Mouse (Mus musculus) thymus, postnatal 25 days (tissue): ENCODE data around the gene Rap1gds1.

Source experiments
- DNase-seq: peaks from one replicate; pipeline ENCODE4 v3.0.0; 2022

Gene Rap1gds1

DNA sequence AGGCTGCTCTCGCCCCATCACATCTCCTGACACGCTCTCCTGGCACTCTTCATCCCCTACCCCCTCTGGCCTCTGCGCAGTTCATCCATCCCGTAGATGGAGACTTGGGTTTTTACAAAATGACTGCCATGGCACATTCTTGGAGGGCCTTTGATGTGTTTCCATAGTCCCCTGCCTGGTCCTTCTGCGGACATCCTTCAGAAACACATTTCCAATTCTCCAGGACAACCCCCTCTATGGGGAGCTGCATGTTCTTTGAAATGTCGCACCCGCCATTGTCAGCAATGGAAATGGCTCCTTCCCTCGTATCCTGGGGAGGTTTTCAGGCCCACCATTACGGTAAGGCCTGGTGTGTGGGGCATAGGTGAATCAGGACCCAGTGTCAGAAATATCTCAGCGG is 198.6 kb downstream of the Rap1gds1 start:
- peak; percentile 39 for DNase-seq

DNA sequence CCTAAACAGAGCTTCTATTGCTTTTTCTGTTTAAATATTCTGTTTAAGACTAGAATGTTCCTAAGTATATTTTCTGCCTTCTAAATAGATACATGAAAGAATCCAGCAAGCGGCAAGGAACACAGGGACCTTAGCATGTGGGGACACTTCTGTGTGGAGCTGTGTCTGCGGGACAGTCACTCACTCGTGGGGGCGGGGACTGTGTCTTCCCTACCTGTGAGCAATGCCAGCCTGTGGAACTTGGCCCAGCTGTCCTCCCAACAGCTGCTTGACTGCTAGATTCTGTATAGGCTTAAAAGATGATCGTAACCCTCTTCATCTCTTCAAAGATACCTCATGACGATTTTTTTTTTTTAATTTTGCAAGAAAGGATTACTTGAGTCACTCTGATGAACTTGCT is 199.1 kb downstream of the Rap1gds1 start:
- DNase-seq: peak; percentile 51
